Mouse (Mus musculus): Measurements from ENCODE around the gene Fads2. TPM values are rescaled to one million over a fixed set of nuclear protein-coding genes. Genes with fewer than 3 reads are reported as not detected.

The Fads2 gene
- polyA plus RNA-seq, 1 experiment from 2014 or later, result 165 TPM

DNA sequence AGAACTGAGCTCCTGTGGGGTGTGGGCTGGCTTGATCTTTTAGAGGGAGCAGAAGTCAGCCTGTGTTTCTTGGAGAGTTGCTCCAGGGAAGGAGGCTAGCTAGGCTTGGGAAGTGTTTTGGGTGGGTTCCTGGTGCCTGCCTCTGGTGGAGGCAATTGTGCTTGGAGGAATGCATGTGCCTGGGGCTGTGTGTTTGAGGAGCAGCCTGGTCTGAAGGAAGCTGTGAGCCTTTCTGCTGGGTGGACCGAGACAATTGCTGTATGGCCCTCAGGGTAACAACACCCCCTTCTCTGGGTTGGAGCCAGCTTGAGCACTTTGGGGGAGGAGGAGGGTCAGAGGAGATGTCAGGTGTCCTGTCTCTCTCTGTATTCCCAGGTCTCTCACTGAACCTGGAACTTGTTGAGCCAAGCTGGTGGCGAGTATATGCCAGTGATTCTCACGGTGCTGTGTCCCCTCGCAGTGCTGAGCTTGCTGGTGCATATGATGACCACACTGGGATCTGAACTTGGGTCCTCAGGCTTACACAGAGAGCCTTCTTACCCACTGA lies 82.3 kb downstream of the Fads2 start:
- Histone ChIP-seq H3K9me3 (replicated peaks) (no peaks in the 10 kb centered on the region), H3K27ac (replicated peaks) (no peak overlapping the region), H3K9ac (replicated peaks) (0 out of 2 replicates have a peak overlapping the region, but pooled peaks have one; percentile 32), H3K4me1 (peaks cover 31% of the 10 kb centered on the region), H3K27me3 (replicated peaks) (no peaks in the 10 kb centered on the region), H3K36me3 (no peaks in the 10 kb centered on the region), H3K4me2 (peak overlapping the region; percentile 89), H3K4me3 (replicated peaks) (peak overlapping the region; percentile 57)
- ATAC-seq (ENCODE audit: low FRiP score), result no peak
- WGBS, result 72% methylated on average over 4 of the region's 4 CpGs

DNA sequence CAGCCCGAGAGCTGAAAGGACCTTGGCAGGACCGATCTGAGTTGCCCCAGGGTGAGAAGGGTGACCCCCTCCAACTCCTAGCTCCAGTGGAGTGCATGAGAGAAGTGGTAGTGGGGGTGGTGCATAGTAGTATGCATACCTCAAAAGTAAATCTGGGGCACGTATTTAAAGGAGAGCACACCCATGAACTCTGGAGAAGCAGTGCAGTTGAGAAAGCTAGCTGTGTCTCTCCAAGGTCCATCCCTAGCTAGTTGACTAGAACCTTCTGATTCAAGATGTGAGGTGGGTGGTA lies 83.1 kb downstream of the Fads2 start:
- Histone ChIP-seq H3K9me3 (replicated peaks) (no peaks in the 10 kb centered on the region), H3K9ac (replicated peaks) (peak overlapping the region; percentile 63), H3K4me2 (peak overlapping the region; percentile 89), H3K4me3 (replicated peaks) (peak overlapping the region; percentile 57), H3K4me1 (peaks cover 31% of the 10 kb centered on the region), H3K27ac (replicated peaks) (peak overlapping the region; percentile 10), H3K36me3 (no peaks in the 10 kb centered on the region), H3K27me3 (replicated peaks) (no peaks in the 10 kb centered on the region)
- 4% methylated on average over 3 of the region's 3 CpGs for WGBS
- peak; percentile 55; the same call in 1 of the 2 replicates for ATAC-seq (ENCODE audit: low FRiP score)

DNA sequence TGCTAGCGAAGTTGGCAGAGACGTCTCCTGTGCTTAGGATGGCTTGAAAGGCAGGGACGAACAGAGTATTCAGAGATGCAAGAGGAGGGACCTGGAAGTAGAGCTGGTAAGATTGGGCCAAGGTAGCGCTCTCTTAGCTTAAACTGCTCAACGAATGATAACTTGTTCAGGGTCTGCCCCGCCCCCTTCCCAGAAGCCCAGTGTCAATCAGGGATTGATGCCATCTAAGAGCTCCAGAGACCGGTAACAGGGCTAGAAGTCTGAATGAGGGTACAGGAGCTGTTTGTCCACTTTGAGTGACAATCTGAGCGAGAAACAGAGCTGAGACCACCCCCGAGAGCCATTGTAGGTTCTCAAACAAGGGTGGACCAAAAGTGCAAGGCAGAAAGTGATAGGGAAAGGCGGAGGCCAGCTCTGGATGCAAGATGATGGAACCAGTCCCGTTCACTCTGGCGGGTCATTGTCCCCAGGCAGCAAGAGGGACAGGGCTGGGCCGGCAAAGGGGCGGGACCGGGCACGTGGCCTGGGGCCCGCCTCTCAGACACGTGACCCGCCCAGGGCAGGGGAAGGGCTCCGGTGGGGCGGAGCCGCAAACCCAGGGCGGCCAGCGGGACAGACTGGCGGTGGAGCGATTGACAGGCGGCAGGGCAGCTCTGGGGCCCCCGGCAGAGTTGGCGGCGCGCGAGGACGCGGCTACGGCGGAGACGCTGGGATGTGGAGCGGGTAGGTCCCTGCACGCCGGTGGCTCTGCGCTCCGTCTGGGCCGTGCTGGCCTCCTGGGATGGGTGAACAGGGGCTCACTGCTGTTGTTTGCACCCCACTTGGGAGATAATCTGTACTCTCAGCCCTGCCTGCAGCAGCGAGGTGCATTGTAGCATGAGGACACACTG lies 83.7 kb downstream of the Fads2 start:
- peak; percentile 94 for ATAC-seq (ENCODE audit: low FRiP score)
- no peaks in the 10 kb centered on the region for H3K9me3 ChIP-seq (replicated peaks)
- 5% methylated on average over 44 of the region's 44 CpGs for WGBS
- peak overlapping the region; percentile 89 for H3K4me2 ChIP-seq
- H3K36me3 ChIP-seq, result no peaks in the 10 kb centered on the region
- no peaks in the 10 kb centered on the region for H3K27me3 ChIP-seq (replicated peaks)
- peaks cover 31% of the 10 kb centered on the region for H3K4me1 ChIP-seq
- peak overlapping the region; percentile 69 for H3K27ac ChIP-seq (replicated peaks)
- H3K9ac ChIP-seq (replicated peaks), result peak overlapping the region; percentile 63
- peak overlapping the region; percentile 57 for H3K4me3 ChIP-seq (replicated peaks)

DNA sequence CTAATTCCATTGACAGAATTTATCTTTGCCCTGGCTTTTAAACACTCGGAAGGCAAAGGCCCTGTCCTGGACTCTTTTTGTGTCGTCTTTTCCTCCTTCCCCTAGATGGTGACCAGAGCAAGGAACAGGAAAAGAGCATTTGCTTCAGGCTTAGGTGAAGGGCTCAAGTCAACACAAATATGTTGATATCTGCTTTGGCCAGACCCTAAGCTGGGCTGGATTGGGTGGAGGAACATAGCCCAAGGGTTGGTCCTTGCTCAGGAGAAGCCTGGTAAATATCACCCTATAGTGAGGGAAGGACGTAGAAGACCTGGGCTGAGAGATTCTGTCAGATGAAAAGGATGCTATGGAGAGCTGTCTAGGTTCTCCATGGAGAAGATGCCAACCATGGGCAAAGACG lies 85.4 kb downstream of the Fads2 start:
- no peak overlapping the region for H3K4me3 ChIP-seq (replicated peaks)
- H3K27me3 ChIP-seq (replicated peaks), result no peaks in the 10 kb centered on the region
- no peaks in the 10 kb centered on the region for H3K9me3 ChIP-seq (replicated peaks)
- H3K9ac ChIP-seq (replicated peaks), result no peak overlapping the region
- no peak for ATAC-seq (ENCODE audit: low FRiP score)
- no peak overlapping the region for H3K27ac ChIP-seq (replicated peaks)
- no peaks in the 10 kb centered on the region for H3K36me3 ChIP-seq
- H3K4me2 ChIP-seq, result no peak overlapping the region
- WGBS, result 83% methylated on average over 4 of the region's 4 CpGs
- peaks cover 26% of the 10 kb centered on the region for H3K4me1 ChIP-seq

DNA sequence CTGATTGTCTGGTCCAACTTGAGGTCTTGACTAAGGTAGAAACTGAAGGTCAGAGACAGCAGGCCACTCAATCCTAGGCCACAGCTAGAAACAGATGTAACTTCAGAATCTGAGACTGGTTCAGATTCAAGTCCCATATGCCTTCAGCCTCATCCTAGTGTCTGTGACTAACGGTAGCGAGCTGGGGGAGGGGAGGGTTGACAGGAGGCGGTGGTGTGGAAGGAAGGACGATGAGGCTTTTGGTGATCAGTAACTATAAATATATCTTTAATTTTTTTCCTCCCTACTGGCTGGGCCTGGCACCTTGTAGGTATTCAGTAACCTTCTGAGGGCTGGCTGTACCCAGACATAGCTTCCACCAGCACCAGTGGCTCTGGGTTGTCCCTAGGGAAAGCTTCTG lies 86.1 kb downstream of the Fads2 start:
- 80% methylated on average over 4 of the region's 4 CpGs for WGBS
- no peak for ATAC-seq (ENCODE audit: low FRiP score)
- Histone ChIP-seq H3K4me2 (no peak overlapping the region), H3K4me3 (replicated peaks) (no peak overlapping the region), H3K36me3 (no peaks in the 10 kb centered on the region), H3K4me1 (peaks cover 26% of the 10 kb centered on the region), H3K27me3 (replicated peaks) (no peaks in the 10 kb centered on the region), H3K9me3 (replicated peaks) (no peaks in the 10 kb centered on the region), H3K9ac (replicated peaks) (no peak overlapping the region), H3K27ac (replicated peaks) (no peak overlapping the region)

DNA sequence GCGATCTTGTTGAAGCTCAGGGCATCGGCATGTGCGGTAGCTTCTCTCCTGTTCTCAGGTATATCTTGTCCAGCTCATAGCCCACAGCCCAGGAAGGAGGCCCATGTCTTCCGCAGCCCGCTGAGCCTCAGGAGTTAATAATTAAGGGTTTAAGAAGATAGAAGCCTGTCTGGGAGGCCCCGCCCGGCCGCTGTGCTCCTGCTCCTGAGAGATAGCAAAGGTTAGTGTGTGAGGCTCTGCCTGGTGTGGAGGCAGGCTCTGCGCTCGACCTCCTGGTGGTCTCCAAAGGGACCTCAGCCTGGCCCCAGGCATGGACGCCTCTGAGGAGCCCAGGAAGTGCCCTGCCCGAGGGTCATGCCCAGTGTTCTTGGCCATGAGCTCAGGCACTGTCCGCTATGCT lies 86.7 kb downstream of the Fads2 start:
- Histone ChIP-seq H3K4me3 (replicated peaks) (no peak overlapping the region), H3K27me3 (replicated peaks) (no peaks in the 10 kb centered on the region), H3K9ac (replicated peaks) (no peak overlapping the region), H3K4me2 (no peak overlapping the region), H3K27ac (replicated peaks) (no peak overlapping the region), H3K4me1 (peaks cover 24% of the 10 kb centered on the region), H3K36me3 (no peaks in the 10 kb centered on the region), H3K9me3 (replicated peaks) (no peaks in the 10 kb centered on the region)
- ATAC-seq (ENCODE audit: low FRiP score), result no peak
- WGBS, result 82% methylated on average over 13 of the region's 13 CpGs

DNA sequence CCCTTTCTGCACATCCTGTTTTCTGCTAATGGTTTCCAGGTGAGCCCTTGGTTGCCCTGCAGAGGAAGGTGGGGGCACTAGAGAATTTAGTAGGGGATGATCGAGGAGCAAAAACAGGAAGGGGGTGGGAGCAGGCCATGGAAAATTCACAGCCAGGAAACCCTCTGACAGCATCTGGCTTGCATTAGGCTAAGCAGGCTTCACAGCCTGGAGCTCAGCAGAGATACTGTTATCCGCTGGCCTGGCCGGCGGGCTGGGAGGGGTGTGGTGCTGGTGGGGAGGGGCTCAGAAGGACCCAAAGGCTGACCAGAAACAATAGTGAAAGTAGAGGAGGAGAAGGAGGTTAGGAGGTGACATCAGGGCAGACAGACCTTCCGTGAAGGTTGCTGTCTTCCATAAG lies 87.6 kb downstream of the Fads2 start:
- Histone ChIP-seq H3K4me1 (peaks cover 15% of the 10 kb centered on the region), H3K27ac (replicated peaks) (no peak overlapping the region), H3K9ac (replicated peaks) (no peak overlapping the region)

DNA sequence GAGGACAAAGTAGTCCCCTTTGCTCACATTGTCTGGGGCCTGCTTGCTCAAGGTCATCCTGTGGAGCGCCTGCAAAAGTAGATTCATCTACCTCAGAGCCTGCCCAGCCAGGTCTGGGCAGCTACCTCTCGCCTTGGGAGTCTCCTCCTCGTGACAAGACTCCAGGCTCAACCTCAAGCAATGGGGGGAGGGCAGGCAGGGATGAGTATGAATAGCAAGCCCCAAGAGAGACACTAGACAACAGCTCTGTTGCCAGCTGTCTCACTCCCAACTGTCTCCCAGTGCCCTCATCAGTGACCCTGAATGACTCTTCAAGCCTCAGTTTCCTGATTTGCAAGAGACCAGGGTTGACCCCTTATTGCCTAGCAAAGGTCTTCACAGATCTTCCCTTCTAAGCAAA lies 88.2 kb downstream of the Fads2 start:
- peak overlapping the region; percentile 54; the same call in 1 of the 2 replicates for H3K27ac ChIP-seq (replicated peaks)
- H3K36me3 ChIP-seq, result no peaks in the 10 kb centered on the region
- H3K4me2 ChIP-seq, result no peak overlapping the region
- no peak overlapping the region for H3K4me3 ChIP-seq (replicated peaks)
- no peaks in the 10 kb centered on the region for H3K9me3 ChIP-seq (replicated peaks)
- WGBS, result 71% methylated on average over 3 of the region's 3 CpGs
- ATAC-seq (ENCODE audit: low FRiP score), result no peak
- no peak overlapping the region for H3K9ac ChIP-seq (replicated peaks)
- H3K27me3 ChIP-seq (replicated peaks), result no peaks in the 10 kb centered on the region
- peaks cover 9% of the 10 kb centered on the region for H3K4me1 ChIP-seq

More for the DNA sequence above, 87.6 kb downstream of the Fads2 start:
- Histone ChIP-seq H3K27me3 (replicated peaks) (no peaks in the 10 kb centered on the region), H3K4me3 (replicated peaks) (no peak overlapping the region), H3K4me2 (no peak overlapping the region), H3K9me3 (replicated peaks) (no peaks in the 10 kb centered on the region), H3K36me3 (no peaks in the 10 kb centered on the region)
- WGBS, result 70% methylated on average over 5 of the region's 5 CpGs
- ATAC-seq (ENCODE audit: low FRiP score), result no peak

DNA sequence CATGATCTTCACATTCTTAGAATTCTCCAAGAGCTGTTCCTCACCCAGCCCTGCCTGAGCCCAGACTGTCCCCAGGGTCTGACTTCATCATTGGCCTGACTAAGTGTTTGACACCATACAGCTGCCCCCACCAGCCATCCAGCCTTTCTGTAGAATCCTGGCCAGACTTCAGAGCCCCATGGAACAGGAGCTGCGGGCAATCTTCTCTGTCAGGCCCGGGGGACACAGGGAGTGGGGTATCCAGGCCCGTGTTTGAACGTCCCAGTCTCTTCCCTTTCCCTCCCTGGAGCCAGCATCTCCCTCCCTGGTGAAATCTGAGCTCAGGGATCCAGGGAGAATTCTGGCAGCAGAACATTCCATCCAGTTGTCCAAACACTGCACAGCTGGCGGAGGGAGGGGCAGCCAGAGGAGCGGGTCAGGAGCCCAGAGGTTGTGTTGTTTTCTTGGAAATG lies 88.7 kb downstream of the Fads2 start:
- no peak for ATAC-seq (ENCODE audit: low FRiP score)
- no peak overlapping the region for H3K4me2 ChIP-seq
- 42% methylated on average over 6 of the region's 6 CpGs for WGBS
- H3K36me3 ChIP-seq, result no peaks in the 10 kb centered on the region
- no peak overlapping the region for H3K9ac ChIP-seq (replicated peaks)
- peaks cover 6% of the 10 kb centered on the region; the same call in 1 of the 2 replicates for H3K4me1 ChIP-seq
- no peaks in the 10 kb centered on the region for H3K27me3 ChIP-seq (replicated peaks)
- H3K27ac ChIP-seq (replicated peaks), result peak overlapping the region; percentile 54
- no peak overlapping the region for H3K4me3 ChIP-seq (replicated peaks)
- H3K9me3 ChIP-seq (replicated peaks), result no peaks in the 10 kb centered on the region

Other genes with a start within 250 kb of the Fads2 start
- 21.8 and 45.8 TPM in 2 replicates for gene Incenp, start 202.2 kb downstream of the Fads2 start, polyA plus RNA-seq (2015; fragmentation: Nextera tagmentation; extraction: Ambion mirVana)
- 1,798 and 1,858 TPM in 2 replicates for gene Fth1, start 121.1 kb downstream of the Fads2 start, polyA plus RNA-seq (2015; fragmentation: Nextera tagmentation; extraction: Ambion mirVana)
- 2.1 and 2.3 TPM in 2 replicates for gene Best1, start 100.1 kb downstream of the Fads2 start, polyA plus RNA-seq (2015; fragmentation: Nextera tagmentation; extraction: Ambion mirVana)
- gene Rab3il1, start 100.1 kb downstream of the Fads2 start, polyA plus RNA-seq (2015; fragmentation: Nextera tagmentation; extraction: Ambion mirVana), result 21.4 and 22.5 TPM in 2 replicates
- gene Fads3, start 60.2 kb downstream of the Fads2 start, polyA plus RNA-seq (2015; fragmentation: Nextera tagmentation; extraction: Ambion mirVana), result 30.3 and 32.3 TPM in 2 replicates
- 146 and 157 TPM in 2 replicates for gene Fads1, start 81.1 kb upstream of the Fads2 start, polyA plus RNA-seq (2015; fragmentation: Nextera tagmentation; extraction: Ambion mirVana)
- gene Tmem258, start 102.3 kb upstream of the Fads2 start, polyA plus RNA-seq (2015; fragmentation: Nextera tagmentation; extraction: Ambion mirVana), result 353 and 355 TPM in 2 replicates
- 22.8 and 42.1 TPM in 2 replicates for gene Fen1, start 102.4 kb upstream of the Fads2 start, polyA plus RNA-seq (2015; fragmentation: Nextera tagmentation; extraction: Ambion mirVana)
- gene Myrf, start 139.0 kb upstream of the Fads2 start, polyA plus RNA-seq (2015; fragmentation: Nextera tagmentation; extraction: Ambion mirVana), result 0.79 and 1.7 TPM in 2 replicates
- 11.2 and 12.2 TPM in 2 replicates for gene Dagla, start 203.1 kb upstream of the Fads2 start, polyA plus RNA-seq (2015; fragmentation: Nextera tagmentation; extraction: Ambion mirVana)

Measured in neural tube, embryonic 15.5 days (tissue).